Mouse (Mus musculus): ENCODE measurements around the gene Ptprt. TPM values are rescaled to one million over a fixed set of nuclear protein-coding genes. Genes with fewer than 3 reads are reported as not detected.

The Ptprt gene
- polyA plus RNA-seq, 1 experiment from 2014 or later, result 0.61 TPM

- ATAC-seq (ENCODE audit: insufficient number of reproducible peaks, insufficient read depth, low FRiP score, low read depth), result no peak
- H3K27me3 ChIP-seq (ENCODE audit: control insufficient read depth, insufficient read depth, low read length), result no peaks in the 10 kb centered on the region
- H3K36me3 ChIP-seq (ENCODE audit: control insufficient read depth, insufficient read depth, low read length), result no peaks in the 10 kb centered on the region
- no peaks in the 10 kb centered on the region for H3K4me1 ChIP-seq (ENCODE audit: control insufficient read depth in 2 of 2, insufficient read depth in 2 of 2, low read length in 2 of 2)
- no peak overlapping the region for H3K9ac ChIP-seq (ENCODE audit: low read length)
- no peak overlapping the region for H3K4me2 ChIP-seq (ENCODE audit: low read length)
- no peak overlapping the region for H3K27ac ChIP-seq (replicated peaks in 1 of 2; ENCODE audit: control insufficient read depth in 1 of 2, insufficient read depth in 1 of 2, low read depth in 2 of 2, low read length in 2 of 2)
- H3K9me3 ChIP-seq (ENCODE audit: control insufficient read depth, low read length), result no peaks in the 10 kb centered on the region
- WGBS, result 75% methylated on average over 2 of the region's 2 CpGs
- no peak overlapping the region for H3K4me3 ChIP-seq (ENCODE audit: control insufficient read depth in 1 of 2, insufficient read depth in 1 of 2, low read depth in 1 of 2, low read length in 2 of 2)
Measured at GRCm38 (mm10) chr2:161552011-161552410, 1108.9 kb downstream of the Ptprt start.

DNA sequence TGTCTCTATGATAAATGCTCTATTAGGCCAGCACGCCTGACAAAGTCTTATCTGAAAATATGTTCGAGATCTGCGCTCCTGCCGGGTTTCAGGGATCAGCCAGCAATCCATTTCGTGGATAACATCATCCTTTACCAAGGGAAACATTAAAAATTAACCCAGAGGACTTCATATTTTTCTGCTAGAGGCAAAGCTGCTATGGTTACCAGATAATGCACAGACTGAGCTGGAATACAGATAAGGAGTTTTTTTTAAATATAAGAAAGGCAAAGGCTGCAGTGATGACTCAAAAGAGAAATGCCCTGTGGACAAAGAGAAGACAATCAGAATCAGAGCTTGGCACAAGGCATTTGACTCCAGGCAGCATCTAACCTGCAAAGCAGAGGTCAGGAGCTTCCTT, 1111.4 kb downstream of the Ptprt start:
- no peaks in the 10 kb centered on the region for H3K9me3 ChIP-seq (ENCODE audit: control insufficient read depth, low read length)
- no peak overlapping the region for H3K4me2 ChIP-seq (ENCODE audit: low read length)
- no peak overlapping the region for H3K27ac ChIP-seq (replicated peaks in 1 of 2; ENCODE audit: control insufficient read depth in 1 of 2, insufficient read depth in 1 of 2, low read depth in 2 of 2, low read length in 2 of 2)
- ATAC-seq (ENCODE audit: insufficient number of reproducible peaks, insufficient read depth, low FRiP score, low read depth), result no peak
- H3K4me3 ChIP-seq (ENCODE audit: control insufficient read depth in 1 of 2, insufficient read depth in 1 of 2, low read depth in 1 of 2, low read length in 2 of 2), result no peak overlapping the region
- H3K27me3 ChIP-seq (ENCODE audit: control insufficient read depth, insufficient read depth, low read length), result no peaks in the 10 kb centered on the region
- H3K4me1 ChIP-seq (ENCODE audit: control insufficient read depth in 2 of 2, insufficient read depth in 2 of 2, low read length in 2 of 2), result no peaks in the 10 kb centered on the region
- no peak overlapping the region for H3K9ac ChIP-seq (ENCODE audit: low read length)
- 67% methylated on average over 5 of the region's 5 CpGs for WGBS
- no peaks in the 10 kb centered on the region for H3K36me3 ChIP-seq (ENCODE audit: control insufficient read depth, insufficient read depth, low read length)

- no peak overlapping the region for H3K9ac ChIP-seq (ENCODE audit: low read length)
- no peaks in the 10 kb centered on the region for H3K36me3 ChIP-seq (ENCODE audit: control insufficient read depth, insufficient read depth, low read length)
- no peak overlapping the region for H3K4me2 ChIP-seq (ENCODE audit: low read length)
- 0 out of 2 replicates have a peak, but pooled peaks cover 2% of the 10 kb centered on the region for H3K9me3 ChIP-seq (ENCODE audit: control insufficient read depth, low read length)
- H3K27ac ChIP-seq (replicated peaks in 1 of 2; ENCODE audit: control insufficient read depth in 1 of 2, insufficient read depth in 1 of 2, low read depth in 2 of 2, low read length in 2 of 2), result no peak overlapping the region
- no peaks in the 10 kb centered on the region for H3K4me1 ChIP-seq (ENCODE audit: control insufficient read depth in 2 of 2, insufficient read depth in 2 of 2, low read length in 2 of 2)
- no peak for ATAC-seq (ENCODE audit: insufficient number of reproducible peaks, insufficient read depth, low FRiP score, low read depth)
- no peak overlapping the region for H3K4me3 ChIP-seq (ENCODE audit: control insufficient read depth in 1 of 2, insufficient read depth in 1 of 2, low read depth in 1 of 2, low read length in 2 of 2)
- WGBS, result 75% methylated on average over 5 of the region's 5 CpGs
- H3K27me3 ChIP-seq (ENCODE audit: control insufficient read depth, insufficient read depth, low read length), result no peaks in the 10 kb centered on the region
Measured at GRCm38 (mm10) chr2:161547318-161547717, 1113.6 kb downstream of the Ptprt start.

DNA sequence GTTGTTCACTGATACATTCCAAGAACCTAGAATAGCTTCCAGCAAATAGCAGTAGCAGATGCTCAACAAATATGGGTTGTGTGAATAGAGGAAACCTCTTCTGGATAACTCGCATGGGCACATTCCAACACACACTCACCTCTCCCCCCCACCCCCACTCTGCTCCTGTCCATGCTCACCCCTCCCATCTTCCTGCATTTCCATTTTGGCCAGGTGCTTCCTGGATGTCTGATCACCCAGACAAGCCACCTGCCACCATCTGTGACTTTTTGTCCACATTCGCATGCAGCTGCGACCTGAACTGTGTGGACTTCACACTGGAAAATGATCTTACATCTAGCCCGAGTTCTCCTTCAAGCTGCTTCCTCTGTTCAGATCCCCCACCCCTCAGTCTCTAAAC, 1115.5 kb downstream of the Ptprt start:
- ATAC-seq (ENCODE audit: insufficient number of reproducible peaks, insufficient read depth, low FRiP score, low read depth), result no peak
- Histone ChIP-seq H3K4me2 (ENCODE audit: low read length) (no peak overlapping the region), H3K27ac (replicated peaks in 1 of 2; ENCODE audit: control insufficient read depth in 1 of 2, insufficient read depth in 1 of 2, low read depth in 2 of 2, low read length in 2 of 2) (no peak overlapping the region), H3K9ac (ENCODE audit: low read length) (no peak overlapping the region), H3K4me3 (ENCODE audit: control insufficient read depth in 1 of 2, insufficient read depth in 1 of 2, low read depth in 1 of 2, low read length in 2 of 2) (no peak overlapping the region), H3K36me3 (ENCODE audit: control insufficient read depth, insufficient read depth, low read length) (no peaks in the 10 kb centered on the region), H3K27me3 (ENCODE audit: control insufficient read depth, insufficient read depth, low read length) (no peaks in the 10 kb centered on the region), H3K4me1 (ENCODE audit: control insufficient read depth in 2 of 2, insufficient read depth in 2 of 2, low read length in 2 of 2) (no peaks in the 10 kb centered on the region), H3K9me3 (ENCODE audit: control insufficient read depth, low read length) (0 out of 2 replicates have a peak, but pooled peaks cover 2% of the 10 kb centered on the region)
- WGBS, result 78% methylated on average over 4 of the region's 4 CpGs

DNA sequence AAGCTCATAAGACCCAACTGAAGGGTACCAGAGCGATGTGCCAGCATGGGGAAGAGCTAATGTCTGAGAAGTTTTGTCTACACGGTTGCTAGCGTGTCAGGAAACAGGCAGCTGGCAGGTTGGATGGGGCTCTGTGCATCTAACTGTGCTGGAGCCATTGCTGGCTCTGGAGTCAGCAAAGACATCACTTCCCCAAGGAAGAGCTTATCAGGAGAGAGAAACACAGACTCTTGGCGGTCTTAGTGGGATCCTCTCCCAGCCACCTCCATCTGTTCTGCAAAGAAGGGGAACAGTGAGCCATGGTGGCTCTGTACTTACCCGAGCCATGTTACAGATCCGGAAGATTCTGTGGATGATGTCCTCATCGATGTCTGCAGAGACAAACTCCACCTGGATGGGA, 1126.8 kb downstream of the Ptprt start:
- ATAC-seq (ENCODE audit: insufficient number of reproducible peaks, insufficient read depth, low FRiP score, low read depth), result no peak
- Histone ChIP-seq H3K4me3 (ENCODE audit: control insufficient read depth in 1 of 2, insufficient read depth in 1 of 2, low read depth in 1 of 2, low read length in 2 of 2) (no peak overlapping the region), H3K27ac (replicated peaks in 1 of 2; ENCODE audit: control insufficient read depth in 1 of 2, insufficient read depth in 1 of 2, low read depth in 2 of 2, low read length in 2 of 2) (no peak overlapping the region), H3K27me3 (ENCODE audit: control insufficient read depth, insufficient read depth, low read length) (no peaks in the 10 kb centered on the region), H3K9ac (ENCODE audit: low read length) (no peak overlapping the region), H3K36me3 (ENCODE audit: control insufficient read depth, insufficient read depth, low read length) (no peaks in the 10 kb centered on the region), H3K4me2 (ENCODE audit: low read length) (no peak overlapping the region), H3K4me1 (ENCODE audit: control insufficient read depth in 2 of 2, insufficient read depth in 2 of 2, low read length in 2 of 2) (no peaks in the 10 kb centered on the region), H3K9me3 (ENCODE audit: control insufficient read depth, low read length) (no peaks in the 10 kb centered on the region)
- WGBS, result 85% methylated on average over 7 of the region's 7 CpGs

GRCm38 (mm10) chr2:161527192-161527591, 1133.8 kb downstream of the Ptprt start:
- no peak overlapping the region for H3K27ac ChIP-seq (replicated peaks in 1 of 2; ENCODE audit: control insufficient read depth in 1 of 2, insufficient read depth in 1 of 2, low read depth in 2 of 2, low read length in 2 of 2)
- H3K4me3 ChIP-seq (ENCODE audit: control insufficient read depth in 1 of 2, insufficient read depth in 1 of 2, low read depth in 1 of 2, low read length in 2 of 2), result no peak overlapping the region
- ATAC-seq (ENCODE audit: insufficient number of reproducible peaks, insufficient read depth, low FRiP score, low read depth), result no peak
- no peaks in the 10 kb centered on the region for H3K9me3 ChIP-seq (ENCODE audit: control insufficient read depth, low read length)
- H3K36me3 ChIP-seq (ENCODE audit: control insufficient read depth, insufficient read depth, low read length), result no peaks in the 10 kb centered on the region
- H3K4me1 ChIP-seq (ENCODE audit: control insufficient read depth in 2 of 2, insufficient read depth in 2 of 2, low read length in 2 of 2), result no peaks in the 10 kb centered on the region
- no peak overlapping the region for H3K9ac ChIP-seq (ENCODE audit: low read length)
- 75% methylated on average over 1 of the region's 1 CpGs for WGBS
- no peak overlapping the region for H3K4me2 ChIP-seq (ENCODE audit: low read length)
- no peaks in the 10 kb centered on the region for H3K27me3 ChIP-seq (ENCODE audit: control insufficient read depth, insufficient read depth, low read length)

- Histone ChIP-seq H3K4me3 (ENCODE audit: control insufficient read depth in 1 of 2, insufficient read depth in 1 of 2, low read depth in 1 of 2, low read length in 2 of 2) (no peak overlapping the region), H3K9ac (ENCODE audit: low read length) (no peak overlapping the region), H3K4me2 (ENCODE audit: low read length) (no peak overlapping the region), H3K9me3 (ENCODE audit: control insufficient read depth, low read length) (no peaks in the 10 kb centered on the region), H3K27me3 (ENCODE audit: control insufficient read depth, insufficient read depth, low read length) (no peaks in the 10 kb centered on the region), H3K4me1 (ENCODE audit: control insufficient read depth in 2 of 2, insufficient read depth in 2 of 2, low read length in 2 of 2) (no peaks in the 10 kb centered on the region), H3K36me3 (ENCODE audit: control insufficient read depth, insufficient read depth, low read length) (no peaks in the 10 kb centered on the region), H3K27ac (replicated peaks in 1 of 2; ENCODE audit: control insufficient read depth in 1 of 2, insufficient read depth in 1 of 2, low read depth in 2 of 2, low read length in 2 of 2) (no peak overlapping the region)
- ATAC-seq (ENCODE audit: insufficient number of reproducible peaks, insufficient read depth, low FRiP score, low read depth), result no peak
- 49% methylated on average over 2 of the region's 2 CpGs for WGBS
Measured at GRCm38 (mm10) chr2:161519671-161520070, 1141.3 kb downstream of the Ptprt start.

DNA sequence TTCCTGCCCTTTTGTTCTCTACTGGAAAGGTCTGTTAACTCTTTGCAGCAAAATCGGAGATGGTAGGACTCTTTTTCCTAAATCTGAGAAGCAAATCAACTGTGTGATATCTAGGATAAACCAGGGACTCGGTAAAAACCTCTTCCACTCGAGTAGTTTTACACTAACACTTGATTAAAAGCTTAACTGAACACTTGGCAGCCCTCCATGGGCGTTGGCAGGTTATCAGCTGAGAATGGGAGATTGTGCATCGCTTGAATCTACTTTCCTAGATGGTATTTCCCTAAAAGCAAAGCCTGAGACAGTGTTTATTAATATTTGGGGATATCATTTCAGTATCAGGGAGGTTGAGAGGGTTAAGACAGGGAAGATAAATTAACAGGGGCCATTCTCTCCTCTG, 1144.0 kb downstream of the Ptprt start:
- WGBS, result 35% methylated on average over 5 of the region's 5 CpGs
- no peaks in the 10 kb centered on the region for H3K36me3 ChIP-seq (ENCODE audit: control insufficient read depth, insufficient read depth, low read length)
- no peak overlapping the region for H3K4me3 ChIP-seq (ENCODE audit: control insufficient read depth in 1 of 2, insufficient read depth in 1 of 2, low read depth in 1 of 2, low read length in 2 of 2)
- H3K9me3 ChIP-seq (ENCODE audit: control insufficient read depth, low read length), result no peaks in the 10 kb centered on the region
- no peaks in the 10 kb centered on the region for H3K4me1 ChIP-seq (ENCODE audit: control insufficient read depth in 2 of 2, insufficient read depth in 2 of 2, low read length in 2 of 2)
- no peak overlapping the region for H3K27ac ChIP-seq (replicated peaks in 1 of 2; ENCODE audit: control insufficient read depth in 1 of 2, insufficient read depth in 1 of 2, low read depth in 2 of 2, low read length in 2 of 2)
- ATAC-seq (ENCODE audit: insufficient number of reproducible peaks, insufficient read depth, low FRiP score, low read depth), result no peak
- H3K4me2 ChIP-seq (ENCODE audit: low read length), result no peak overlapping the region
- no peaks in the 10 kb centered on the region for H3K27me3 ChIP-seq (ENCODE audit: control insufficient read depth, insufficient read depth, low read length)
- no peak overlapping the region for H3K9ac ChIP-seq (ENCODE audit: low read length)

Measured in heart, embryonic 14.5 days (tissue).